Mouse (Mus musculus) urinary bladder, postnatal 14 days (tissue): ENCODE data around the gene Cst6.

Experiments
- DNase-seq: peaks from one replicate; pipeline ENCODE4 v3.0.0; 2021; ENCODE audit warnings: low spot score

The Cst6 gene

GRCm38 (mm10) chr19:5348526-5349501, 560 bp downstream of the Cst6 start:
- DNase-seq = peak; percentile 38

GRCm38 (mm10) chr19:5348064-5348463, 1.3 kb downstream of the Cst6 start:
- DNase-seq = no peak

- DNase-seq = no peak
These were observed 3.9 kb downstream of the Cst6 start for GRCm38 (mm10) chr19:5345297-5346131.

GRCm38 (mm10) chr19:5341360-5341759, 8.0 kb downstream of the Cst6 start:
- DNase-seq = no peak

- DNase-seq = peak; percentile 80
These were observed 11.4 kb downstream of the Cst6 start for GRCm38 (mm10) chr19:5337975-5338374.

GRCm38 (mm10) chr19:5335441-5335840, 13.9 kb downstream of the Cst6 start, which contains the start of gene Catsper1:
TSS of gene Catsper1 (plus strand) at chr19:5335741.
- no peak for DNase-seq

GRCm38 (mm10) chr19:5334741-5335140, 14.6 kb downstream of the Cst6 start:
- no peak for DNase-seq

GRCm38 (mm10) chr19:5327970-5328369, 21.4 kb downstream of the Cst6 start:
- DNase-seq = peak; percentile 58

- DNase-seq = peak; percentile 30
These were observed 25.6 kb downstream of the Cst6 start for GRCm38 (mm10) chr19:5323801-5324200.

- DNase-seq = no peak
These were observed 36.2 kb downstream of the Cst6 start for GRCm38 (mm10) chr19:5313189-5313588.

GRCm38 (mm10) chr19:5309025-5309424, 40.3 kb downstream of the Cst6 start:
- DNase-seq = no peak

- no peak for DNase-seq
These were observed 42.2 kb downstream of the Cst6 start for GRCm38 (mm10) chr19:5306968-5307734.

- no peak for DNase-seq
These were observed 43.1 kb downstream of the Cst6 start for GRCm38 (mm10) chr19:5306279-5306678.

GRCm38 (mm10) chr19:5302455-5302854, 46.9 kb downstream of the Cst6 start:
- DNase-seq = peak; percentile 50

GRCm38 (mm10) chr19:5300588-5300987, 48.8 kb downstream of the Cst6 start:
- DNase-seq = no peak

- no peak for DNase-seq
These were observed 51.2 kb downstream of the Cst6 start, which contains the start of gene Gal3st3 for GRCm38 (mm10) chr19:5297903-5298800. TSS of gene Gal3st3 (plus strand) at chr19:5298331.

GRCm38 (mm10) chr19:5296630-5297029, 52.7 kb downstream of the Cst6 start:
- no peak for DNase-seq

- DNase-seq = no peak
These were observed 53.7 kb downstream of the Cst6 start for GRCm38 (mm10) chr19:5295736-5296075.

- peak; percentile 99 for DNase-seq
These were observed 54.2 kb downstream of the Cst6 start, which contains the start of gene Sf3b2 for GRCm38 (mm10) chr19:5294972-5295735. TSS of gene Sf3b2 (minus strand) at chr19:5295455.
